Mouse (Mus musculus) G1E (cell line): ENCODE measurements around the gene St14. TPM values are rescaled to one million over a fixed set of nuclear protein-coding genes. Genes with fewer than 3 reads are reported as not detected.

ENCODE experiments used
- ATAC-seq: 2 replicates; pipeline ENCODE4 v1.8.0; 2016; ENCODE audit warnings: mild to moderate bottlenecking; ENCODE audit not compliant: insufficient number of reproducible peaks, poor library complexity, low FRiP score, severe bottlenecking; ENCODE audit errors: extremely low read depth
- DNase-seq: peaks from one replicate; pipeline ENCODE4 v3.0.0; 2012; ENCODE audit warnings: low spot score
- H3K27me3 ChIP-seq: 2 replicates; pipeline ENCODE4 v1.6.1; 2012; ENCODE audit warnings: mild to moderate bottlenecking, low read length, inconsistent platforms; ENCODE audit not compliant: insufficient read depth
- H3K36me3 ChIP-seq: replicated peaks from 2 replicates; pipeline ENCODE3; 2012; ENCODE audit warnings: mild to moderate bottlenecking, inconsistent platforms
- H3K4me1 ChIP-seq: 2 replicates; pipeline ENCODE4 v1.6.1; 2012; ENCODE audit warnings: low read depth, low read length, inconsistent platforms, mixed read lengths; ENCODE audit not compliant: insufficient read depth
- H3K4me3 ChIP-seq: 2 replicates; pipeline ENCODE4 v1.5.1; 2012; ENCODE audit warnings: low read depth, mild to moderate bottlenecking, inconsistent platforms, low read length, moderate library complexity, mixed read lengths
- H3K9me3 ChIP-seq: replicated peaks from 2 replicates; pipeline ENCODE4 v1.6.1; 2012; ENCODE audit warnings: inconsistent platforms
- CTCF ChIP-seq: IDR thresholded peaks from 2 replicates; pipeline ENCODE4 v1.5.1; 2012; ENCODE audit warnings: low read depth, low read length, inconsistent platforms, mixed read lengths
- GATA1 ChIP-seq: IDR thresholded peaks from 2 replicates; pipeline ENCODE4 v1.6.1; 2012; ENCODE audit warnings: borderline replicate concordance, low read length, inconsistent platforms, mixed read lengths
- GATA2 ChIP-seq: IDR thresholded peaks from 2 replicates; pipeline ENCODE4 v1.6.1; 2012; ENCODE audit warnings: low read depth, low read length, inconsistent platforms, borderline replicate concordance
- POLR2AphosphoS5 ChIP-seq: IDR thresholded peaks from 2 replicates; pipeline ENCODE4 v1.6.1; 2012; ENCODE audit warnings: low read depth, low read length, inconsistent platforms; ENCODE audit not compliant: insufficient replicate concordance
- TAL1 ChIP-seq: conservative IDR thresholded peaks from 2 replicates; pipeline ENCODE4 v1.6.1; 2012; ENCODE audit warnings: low read depth, low read length, inconsistent platforms, mixed read lengths
- polyA plus RNA-seq: library from polyadenylated mRNA; stranded (reverse); fragments of >175 nt; gene quantifications from 2 replicates; pipeline ENCODE4 v1.2.3, GENCODE M21; 2012
- total RNA-seq, 2 experiments: library from RNA; stranded (forward) in 1 of 2; stranded (reverse) in 1 of 2; fragments of 200-1000 nt in 1 of 2; fragments of >200 nt in 1 of 2; fragmentation: Nextera tagmentation in 1 of 2; gene quantifications; 2 replicates each; pipeline ENCODE4 v1.2.3; 2014 to 2017

St14 gene
- total and polyA plus RNA-seq, 3 experiments: 0.16 TPM; not detected in 2

- Histone ChIP-seq H3K9me3 (no peaks in the 10 kb centered on the region), H3K36me3 (no peaks in the 10 kb centered on the region), H3K27me3 (peaks cover 17% of the 10 kb centered on the region), H3K4me1 (peaks cover 5% of the 10 kb centered on the region), H3K4me3 (no peak overlapping the region)
- no peak for DNase-seq
- no peak for ATAC-seq
- TF ChIP-seq POLR2AphosphoS5 (peak; percentile 53; the same call in 1 of the 2 replicates), GATA1 (no peak)
Measured at GRCm38 (mm10) chr9:31088883-31089282, 42.8 kb downstream of the St14 start.

- no peak overlapping the region for H3K4me3 ChIP-seq
- ATAC-seq (no peak), DNase-seq (no peak)
- TF ChIP-seq GATA1: no peak
- no peak for TF ChIP-seq GATA2
- no peak for TF ChIP-seq TAL1
- TF ChIP-seq POLR2AphosphoS5: no peak
- TF ChIP-seq CTCF: no peak
- H3K9me3 ChIP-seq: no peaks in the 10 kb centered on the region
- peaks cover 20% of the 10 kb centered on the region for H3K27me3 ChIP-seq
- no peaks in the 10 kb centered on the region for H3K36me3 ChIP-seq
- peaks cover 5% of the 10 kb centered on the region for H3K4me1 ChIP-seq
Measured at GRCm38 (mm10) chr9:31088116-31088515, 43.5 kb downstream of the St14 start.

DNA sequence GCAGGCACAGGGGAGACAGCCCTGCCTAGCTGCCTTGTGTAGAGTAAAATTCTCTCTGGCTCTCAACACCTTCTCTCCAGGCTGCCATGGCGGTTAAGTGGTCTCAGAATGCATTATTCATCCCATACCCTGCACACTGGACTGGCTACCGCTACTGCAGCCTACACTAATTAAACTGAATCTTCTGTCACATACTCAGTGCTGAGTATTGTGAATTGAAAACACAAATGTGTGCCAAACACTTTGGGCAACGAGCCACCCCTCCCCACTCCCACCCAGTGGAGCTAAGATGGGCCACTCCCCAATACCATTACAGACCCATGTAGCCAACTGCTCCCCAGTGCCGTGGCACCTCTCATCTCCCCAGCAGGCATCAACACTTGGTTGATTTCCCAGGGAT is 44.2 kb downstream of the St14 start:
- H3K36me3 ChIP-seq: no peaks in the 10 kb centered on the region
- H3K27me3 ChIP-seq: peaks cover 20% of the 10 kb centered on the region
- no peaks in the 10 kb centered on the region for H3K9me3 ChIP-seq
- peaks cover 5% of the 10 kb centered on the region for H3K4me1 ChIP-seq
- no peak for TF ChIP-seq GATA2
- no peak for TF ChIP-seq TAL1
- no peak for TF ChIP-seq GATA1
- TF ChIP-seq POLR2AphosphoS5: no peak
- TF ChIP-seq CTCF: no peak
- ATAC-seq (no peak), DNase-seq (no peak)
- H3K4me3 ChIP-seq: no peak overlapping the region

DNA sequence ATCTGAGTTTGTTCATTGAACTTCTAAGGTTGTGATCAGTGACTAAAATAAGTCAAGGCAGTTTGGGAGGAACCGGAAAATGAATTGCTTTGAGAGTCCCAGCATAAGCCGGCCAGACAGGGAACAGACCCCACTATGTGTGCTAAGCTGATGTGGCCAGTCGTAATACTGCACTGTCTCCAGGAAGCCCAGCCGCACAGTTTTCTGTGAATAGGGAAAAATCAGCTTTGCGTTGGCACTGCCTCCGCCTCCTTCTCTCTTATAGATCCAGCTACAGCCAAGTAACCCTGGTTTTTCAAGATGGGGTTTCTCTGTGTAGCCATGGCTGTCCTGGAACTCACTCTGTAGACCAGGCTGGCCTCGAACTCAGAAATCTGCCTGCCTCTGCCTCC is 44.9 kb downstream of the St14 start:
- H3K36me3 ChIP-seq: no peaks in the 10 kb centered on the region
- H3K4me3 ChIP-seq: no peak overlapping the region
- H3K4me1 ChIP-seq: peaks cover 8% of the 10 kb centered on the region
- ATAC-seq (no peak), DNase-seq (no peak)
- peaks cover 20% of the 10 kb centered on the region for H3K27me3 ChIP-seq
- no peaks in the 10 kb centered on the region for H3K9me3 ChIP-seq
- no peak for TF ChIP-seq GATA2
- no peak for TF ChIP-seq CTCF
- TF ChIP-seq GATA1: no peak
- no peak for TF ChIP-seq TAL1
- no peak for TF ChIP-seq POLR2AphosphoS5

DNA sequence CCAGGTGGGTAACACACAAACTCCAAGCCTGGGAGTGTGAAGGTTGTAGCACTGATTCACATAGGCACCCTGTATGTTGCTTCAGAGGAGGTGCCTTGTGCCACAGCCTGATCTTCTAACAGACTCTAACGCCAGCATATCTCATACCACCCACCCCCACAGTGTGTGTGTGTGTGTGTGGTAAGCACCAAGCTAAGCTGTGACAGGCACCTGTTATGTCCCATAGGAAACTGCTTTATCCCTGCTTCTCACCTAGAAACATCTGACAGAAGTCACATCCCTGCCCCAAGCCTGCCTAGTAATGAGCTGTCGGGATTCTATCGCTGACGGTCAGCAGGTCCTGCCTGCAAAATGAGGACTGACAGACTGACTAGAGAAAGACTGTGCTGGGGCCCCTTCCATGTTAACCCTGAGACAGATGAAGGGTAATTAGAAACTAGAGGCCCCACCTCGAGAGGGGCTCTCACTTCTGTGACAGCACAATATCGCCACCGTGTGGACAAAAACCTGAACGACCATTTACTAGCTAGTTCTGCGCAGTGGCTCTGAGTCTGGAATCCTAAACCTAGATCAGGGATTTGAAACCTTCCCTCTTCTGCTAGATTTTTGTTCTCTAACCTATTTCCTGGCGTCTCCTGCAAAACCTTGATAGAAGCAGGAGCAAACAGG is 45.4 kb downstream of the St14 start:
- Histone ChIP-seq H3K4me1 (peaks cover 8% of the 10 kb centered on the region), H3K36me3 (no peaks in the 10 kb centered on the region), H3K4me3 (no peak overlapping the region), H3K9me3 (no peaks in the 10 kb centered on the region), H3K27me3 (peaks cover 20% of the 10 kb centered on the region)
- peak; percentile 65 for TF ChIP-seq CTCF
- TF ChIP-seq GATA2: no peak
- ATAC-seq (no peak), DNase-seq (peak; percentile 36)

DNA sequence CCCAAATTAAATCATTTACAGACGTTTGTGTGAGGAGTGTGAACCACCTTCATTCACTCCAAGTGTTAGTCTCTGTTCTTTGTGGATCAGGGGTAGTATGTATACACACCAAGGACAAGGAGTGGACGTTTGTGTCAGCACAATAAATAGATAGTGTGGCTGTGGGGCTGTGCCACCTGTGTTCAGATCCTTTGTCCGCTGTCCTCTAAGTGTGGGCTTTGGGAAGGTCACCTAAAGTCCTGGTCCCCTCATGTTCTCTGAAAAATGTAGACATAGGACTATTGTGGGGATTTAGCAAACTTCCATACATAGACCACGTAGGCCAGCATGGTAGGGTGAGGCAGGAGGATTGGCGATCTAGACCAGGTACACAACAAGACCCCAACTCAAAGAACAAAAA is 46.1 kb downstream of the St14 start:
- Histone ChIP-seq H3K9me3 (no peaks in the 10 kb centered on the region), H3K27me3 (peaks cover 20% of the 10 kb centered on the region), H3K36me3 (no peaks in the 10 kb centered on the region), H3K4me1 (peaks cover 8% of the 10 kb centered on the region), H3K4me3 (no peak overlapping the region)
- DNase-seq: no peak
- no peak for ATAC-seq
- TF ChIP-seq POLR2AphosphoS5 (no peak), GATA1 (no peak), TAL1 (no peak), GATA2 (no peak), CTCF (no peak)
